Mouse (Mus musculus): ENCODE measurements around the gene Sept1.

Sept1 gene

GRCm38 (mm10) chr7:127232622-127233367, at the start of gene Sept1, which contains the start of gene Zfp553:
TSS of gene Sept1 (minus strand) at chr7:127233130.
TSS of gene Zfp553 (plus strand) at chr7:127233061.
- in situ Hi-C loops (cut with MboI; ENCODE audit: low sequenced_read_pairs) = no loop called here

GRCm38 (mm10) chr7:127282190-127282589, 49.3 kb upstream of the Sept1 start:
- in situ Hi-C loops (cut with MboI; ENCODE audit: low sequenced_read_pairs) = no loop called here

DNA sequence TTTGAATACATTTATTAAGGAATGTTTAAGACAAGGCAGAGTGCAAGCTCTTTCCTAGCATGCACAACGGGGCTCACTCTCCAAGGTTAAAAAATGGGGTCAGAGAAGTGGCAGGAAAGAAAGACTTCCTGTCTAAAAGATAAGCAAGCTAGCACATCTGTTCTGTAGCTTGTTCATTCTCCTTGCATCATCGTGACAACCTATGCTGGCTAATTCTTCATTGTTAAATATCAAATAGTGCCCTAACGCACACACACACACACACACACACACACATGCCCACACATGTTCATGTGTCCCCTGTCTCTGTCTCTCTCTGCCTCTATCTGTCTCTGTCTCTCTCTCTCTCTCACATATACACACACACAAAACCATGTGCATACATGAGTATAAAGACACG, 48.2 kb upstream of the Sept1 start:
- in situ Hi-C loops (cut with MboI; ENCODE audit: low sequenced_read_pairs) = no loop called here

DNA sequence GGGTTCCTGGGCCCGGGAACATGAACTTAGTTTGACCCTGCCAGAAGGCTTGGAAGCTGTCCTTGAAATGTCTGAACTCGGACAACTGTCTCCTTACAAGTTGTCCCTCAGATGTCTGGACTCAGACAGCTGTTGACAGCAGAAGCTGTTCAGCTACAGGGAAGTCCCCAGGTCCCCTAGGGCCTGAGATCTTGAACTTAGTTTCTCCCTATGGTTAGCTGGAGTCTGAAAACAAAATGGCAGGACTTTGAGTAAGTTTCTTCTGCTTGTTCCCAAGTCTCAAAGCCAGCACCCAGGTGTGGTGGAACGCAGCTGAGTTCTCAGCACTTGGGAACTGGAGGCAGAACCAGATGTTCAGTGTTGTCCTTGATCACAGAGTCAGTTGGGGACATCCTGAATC, 47.2 kb upstream of the Sept1 start:
- in situ Hi-C loops (cut with MboI; ENCODE audit: low sequenced_read_pairs) = no loop called here

- in situ Hi-C loops (cut with MboI; ENCODE audit: low sequenced_read_pairs) = no loop called here
These were observed 45.4 kb upstream of the Sept1 start for GRCm38 (mm10) chr7:127278311-127278710.

DNA sequence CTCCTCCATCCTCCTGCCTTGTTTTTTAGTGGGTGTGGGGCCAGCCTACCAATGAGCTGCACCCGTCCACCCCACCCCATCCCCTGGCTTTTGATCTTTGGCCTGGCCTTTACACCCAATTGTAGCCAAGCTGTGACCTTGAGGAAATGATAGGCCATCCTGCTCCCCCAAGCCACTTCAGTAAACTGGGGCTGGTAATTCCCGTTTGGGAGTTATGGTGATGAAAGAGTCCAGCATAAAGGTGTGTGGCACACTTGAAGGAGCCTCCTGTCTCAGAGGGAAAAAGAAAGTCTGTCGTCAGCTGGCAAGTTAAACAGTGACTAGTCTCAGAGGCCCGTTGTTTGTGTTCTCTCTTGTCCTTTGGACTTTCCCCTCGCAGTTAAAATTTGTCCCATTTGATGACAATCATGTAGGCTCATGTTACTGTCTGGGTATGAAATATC, 43.6 kb upstream of the Sept1 start:
- in situ Hi-C loops (cut with MboI; ENCODE audit: low sequenced_read_pairs) = no loop called here

DNA sequence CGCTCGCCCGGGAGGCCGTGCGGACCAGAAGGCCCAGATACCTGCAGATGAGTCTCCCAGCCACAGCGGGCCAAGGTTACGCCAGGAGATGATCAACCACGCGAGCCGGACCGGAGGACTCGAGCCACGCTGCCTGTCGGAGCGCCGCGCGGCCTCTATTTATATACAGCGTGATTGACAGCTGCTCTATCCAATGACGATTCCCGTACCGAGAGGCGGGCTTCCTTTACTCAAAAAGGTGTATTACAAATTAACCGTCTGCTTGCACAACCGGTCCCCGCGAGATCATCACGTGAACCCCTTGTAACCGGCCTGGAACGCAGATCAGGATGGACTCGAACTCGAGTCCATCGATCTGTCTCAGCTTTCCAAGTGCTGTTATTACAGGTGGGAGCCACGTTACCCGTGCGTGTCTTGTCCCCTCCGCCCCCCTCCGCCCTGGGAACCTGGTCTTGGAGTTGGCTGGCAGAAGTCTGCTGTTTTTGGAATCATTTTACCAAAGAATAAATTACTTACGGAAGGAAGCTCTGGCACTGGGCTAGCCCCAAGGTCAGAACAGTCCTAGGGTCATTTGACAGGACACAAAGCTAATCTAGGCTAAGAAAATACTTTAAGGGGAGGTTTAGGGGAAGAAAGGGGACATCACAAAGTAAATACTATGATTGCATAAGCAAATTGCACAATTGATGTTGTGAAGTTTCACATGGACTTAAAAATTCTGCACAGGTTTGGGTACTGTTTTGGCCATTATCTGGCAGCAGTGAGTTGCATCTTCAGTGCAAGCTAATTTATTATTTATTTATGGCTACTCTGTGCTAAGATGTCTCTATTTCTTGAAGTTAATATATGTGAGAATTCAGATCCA, 41.2 kb upstream of the Sept1 start, which contains the start of gene Sephs2:
TSS of gene Sephs2 (minus strand) at position 131 of the 865 bp plus-strand sequence.
- in situ Hi-C loops (cut with MboI; ENCODE audit: low sequenced_read_pairs) = no loop called here

DNA sequence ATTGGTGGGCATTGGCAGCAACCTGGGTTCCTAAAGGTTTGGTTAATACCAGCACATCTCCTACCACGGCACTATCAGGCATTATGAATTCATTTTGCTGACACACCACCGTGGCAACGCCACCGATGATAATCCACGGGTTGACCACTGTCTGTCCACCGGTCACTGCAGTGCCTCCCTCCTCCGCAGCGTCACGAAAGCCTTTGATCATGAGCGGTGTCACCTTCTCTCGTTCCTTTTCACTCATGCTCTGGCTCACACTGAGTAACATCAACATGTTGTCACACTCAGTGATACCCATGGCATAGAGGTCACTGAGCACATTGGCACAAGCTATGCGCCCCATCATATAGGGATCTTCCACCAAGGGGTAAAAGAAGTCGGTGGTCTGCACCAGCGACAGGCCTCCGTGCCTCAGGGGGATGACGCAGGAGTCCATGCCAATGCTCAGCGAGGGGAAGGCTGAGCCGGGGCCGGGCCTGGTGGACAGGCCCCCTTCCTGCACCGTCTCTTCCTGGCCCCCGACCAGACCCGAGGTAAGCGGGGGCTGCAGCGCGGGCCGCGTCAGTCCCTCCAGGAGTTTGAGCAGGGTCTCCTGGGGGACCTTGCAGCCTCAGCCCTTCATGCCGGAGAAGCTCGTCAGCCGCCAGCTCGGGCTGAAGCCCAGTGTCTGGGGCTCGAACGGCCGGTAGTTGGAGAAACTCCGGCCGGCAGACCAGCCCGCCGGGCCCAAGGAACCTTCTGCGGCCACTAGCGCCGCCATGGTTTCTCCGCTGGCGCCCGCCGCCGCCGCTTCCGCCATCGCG, 40.4 kb upstream of the Sept1 start:
- in situ Hi-C loops (cut with MboI; ENCODE audit: low sequenced_read_pairs) = no loop called here

GRCm38 (mm10) chr7:127272566-127272965, 39.6 kb upstream of the Sept1 start:
- in situ Hi-C loops (cut with MboI; ENCODE audit: low sequenced_read_pairs) = no loop called here

DNA sequence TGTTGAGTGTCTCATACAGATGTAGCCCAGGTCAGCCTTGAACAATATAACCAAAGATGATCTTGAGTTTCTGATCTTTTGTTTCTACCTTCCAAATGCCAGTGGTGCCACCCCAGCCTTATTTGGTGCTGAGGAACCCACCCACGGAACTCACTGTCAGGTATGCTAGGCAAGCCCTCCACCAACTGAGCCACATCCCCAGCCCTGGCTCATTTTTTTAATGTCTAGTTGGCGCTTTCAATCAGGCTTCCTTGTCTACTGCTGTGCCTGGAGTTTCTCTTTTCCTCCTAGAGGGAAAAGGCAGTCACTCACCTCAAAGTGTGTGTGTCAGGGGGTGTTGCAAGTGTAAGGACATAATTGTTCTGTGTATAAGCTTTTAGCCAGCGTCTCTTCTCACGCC, 38.2 kb upstream of the Sept1 start:
- in situ Hi-C loops (cut with MboI; ENCODE audit: low sequenced_read_pairs) = no loop called here

- in situ Hi-C loops (cut with MboI; ENCODE audit: low sequenced_read_pairs) = no loop called here
These were observed 37.7 kb upstream of the Sept1 start for GRCm38 (mm10) chr7:127270666-127271065.

- in situ Hi-C loops (cut with MboI; ENCODE audit: low sequenced_read_pairs) = no loop called here
These were observed 37.3 kb upstream of the Sept1 start for GRCm38 (mm10) chr7:127270256-127270655.

DNA sequence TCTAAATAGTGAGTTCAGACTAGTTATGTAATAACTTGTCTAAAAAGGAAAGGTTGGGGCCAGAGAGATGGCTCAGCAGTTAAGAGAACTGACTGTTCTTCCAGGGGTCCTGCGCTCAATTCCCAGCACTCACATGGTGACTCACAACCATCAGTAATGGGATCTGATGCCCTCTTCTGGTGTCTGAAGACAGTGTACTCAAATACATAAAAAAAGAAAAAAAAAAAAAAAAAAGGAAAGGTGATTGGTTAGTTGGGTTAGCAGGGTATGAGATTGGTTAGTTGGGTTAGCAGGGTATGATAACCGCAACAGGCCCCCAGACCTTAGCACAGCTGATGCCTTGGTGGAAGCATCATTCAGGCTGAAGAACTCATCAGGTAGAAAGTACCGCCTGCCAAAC, 30.6 kb upstream of the Sept1 start:
- in situ Hi-C loops (cut with MboI; ENCODE audit: low sequenced_read_pairs) = no loop called here

DNA sequence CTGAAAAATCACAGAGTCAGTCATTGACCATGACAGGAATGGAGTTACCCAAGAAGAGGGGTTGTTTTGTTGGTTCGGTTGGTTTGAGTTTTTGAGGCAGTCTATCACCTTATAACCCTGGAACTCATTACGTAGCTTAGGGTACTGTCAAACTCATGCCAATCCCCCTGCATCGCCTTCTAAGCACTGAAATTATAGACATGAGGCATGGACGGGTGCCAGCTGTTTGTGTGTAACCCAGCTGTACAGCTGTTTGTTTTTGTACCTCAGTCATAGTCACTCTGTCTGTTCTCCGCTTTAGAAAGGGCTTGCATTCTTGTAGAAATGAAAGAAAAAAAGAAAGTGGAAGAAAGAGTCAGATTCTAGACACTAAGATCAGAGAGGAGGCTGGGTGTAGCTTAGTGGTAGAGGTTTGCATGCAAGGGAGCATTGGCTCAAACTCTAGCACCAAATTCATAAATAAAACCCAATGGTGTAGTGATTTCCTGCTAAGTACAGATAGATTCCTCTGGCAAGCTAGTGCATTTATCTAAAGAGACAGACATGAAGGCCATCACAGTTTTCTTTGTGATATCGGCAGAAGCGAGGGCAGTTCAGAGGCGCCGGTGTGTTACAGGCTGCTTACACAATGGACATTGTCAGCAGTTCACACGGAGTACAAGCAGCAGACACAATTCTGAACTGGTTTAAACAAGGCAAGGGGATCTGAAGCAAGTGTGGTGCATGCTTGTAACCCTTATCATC, 29.5 kb upstream of the Sept1 start:
- in situ Hi-C loops (cut with MboI; ENCODE audit: low sequenced_read_pairs) = no loop called here

GRCm38 (mm10) chr7:127260309-127261111, 27.6 kb upstream of the Sept1 start, which contains the start of gene Dctpp1:
TSS of gene Dctpp1 (minus strand) at chr7:127260709.
- in situ Hi-C loops (cut with MboI; ENCODE audit: low sequenced_read_pairs) = no loop called here

DNA sequence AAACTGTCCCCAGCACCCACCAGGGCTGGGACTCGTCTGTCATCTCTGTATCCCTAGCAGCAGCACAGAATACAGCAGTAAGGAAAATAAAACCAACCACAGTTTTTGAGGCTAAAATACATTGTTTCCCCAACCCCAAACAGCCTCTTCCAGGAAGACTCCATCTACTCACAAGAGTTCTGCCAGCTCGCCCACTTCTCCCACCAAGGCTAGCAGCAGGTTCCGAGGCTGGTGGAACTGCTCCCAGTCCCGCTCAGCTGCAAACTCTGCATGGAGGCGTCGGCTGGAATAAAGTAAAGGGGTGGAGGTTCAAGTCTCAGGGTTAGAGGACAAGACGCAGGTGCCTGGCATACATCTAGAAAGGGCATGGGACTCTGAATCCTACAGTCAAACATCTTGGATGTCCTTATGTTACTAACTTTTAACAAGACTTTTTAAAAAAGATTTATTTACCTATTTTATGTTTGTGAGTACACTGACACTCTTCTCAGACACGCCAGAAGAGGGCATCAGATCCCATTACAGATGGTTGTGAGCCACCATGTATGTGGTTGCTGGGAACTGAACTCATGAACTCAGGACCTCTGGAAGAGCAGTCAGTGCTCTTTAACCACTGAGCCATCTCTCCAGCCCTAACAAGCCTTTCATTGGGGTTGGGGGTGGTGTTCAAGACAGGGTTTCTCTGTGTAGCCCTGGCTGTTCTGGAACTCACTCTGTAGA, 26.4 kb upstream of the Sept1 start:
- in situ Hi-C loops (cut with MboI; ENCODE audit: low sequenced_read_pairs) = no loop called here

GRCm38 (mm10) chr7:127256518-127256917, 23.6 kb upstream of the Sept1 start:
- in situ Hi-C loops (cut with MboI; ENCODE audit: low sequenced_read_pairs) = no loop called here

- in situ Hi-C loops (cut with MboI; ENCODE audit: low sequenced_read_pairs) = no loop called here
These were observed 23.0 kb upstream of the Sept1 start for GRCm38 (mm10) chr7:127255965-127256364.

GRCm38 (mm10) chr7:127255008-127255407, 22.1 kb upstream of the Sept1 start:
- in situ Hi-C loops (cut with MboI; ENCODE audit: low sequenced_read_pairs) = no loop called here
